Mouse (Mus musculus): ENCODE data around the gene Mindy1.
A peak's percentile ranks its signal among the peaks of the same experiment; 100 is the strongest.

GRCm38 (mm10) chr3:95237541-95238099 lies 43.5 kb upstream of the Mindy1 start:
- TF ChIP-seq CTCF (conservative IDR thresholded peaks at IDR 0.05 in 1 of 2, IDR thresholded peaks at IDR 0.05 in 1 of 2; ENCODE audit: low read depth in 2 of 2, low read length in 2 of 2) (no peak), TBP (conservative IDR thresholded peaks at IDR 0.05; ENCODE audit: low read depth, low read length) (no peak), POLR2A (IDR thresholded peaks at IDR 0.05; ENCODE audit: low read depth, low read length) (no peak), USF1 (IDR thresholded peaks at IDR 0.05; ENCODE audit: low read depth, low read length) (no peak), ZC3H11A (IDR thresholded peaks at IDR 0.05; ENCODE audit: low read depth, low read length) (no peak), UBTF (IDR thresholded peaks at IDR 0.05; ENCODE audit: low read depth, low read length) (no peak), MYC (IDR thresholded peaks at IDR 0.05; ENCODE audit: low read depth, low read length) (no peak), POLR2AphosphoS2 (IDR thresholded peaks at IDR 0.05; ENCODE audit: low read depth, low read length) (0 out of 2 replicates have a peak, but pooled peaks have one; percentile 19), ZKSCAN1 (IDR thresholded peaks at IDR 0.05; ENCODE audit: borderline replicate concordance, low read depth, low read length) (no peak), ZMIZ1 (IDR thresholded peaks at IDR 0.05; ENCODE audit: low read depth, low read length) (no peak), BHLHE40 (IDR thresholded peaks at IDR 0.05; ENCODE audit: low read depth, low read length) (no peak), ETS1 (conservative IDR thresholded peaks at IDR 0.05; ENCODE audit: low read depth, low read length) (no peak), MEF2A (IDR thresholded peaks at IDR 0.05; ENCODE audit: borderline replicate concordance, low read depth, low read length) (no peak), RAD21 (IDR thresholded peaks at IDR 0.05; ENCODE audit: low read depth, low read length) (no peak)
